Mouse (Mus musculus) heart, embryonic 14.5 days (tissue): ENCODE data around the gene Ttc28. TPM values are rescaled to one million over a fixed set of nuclear protein-coding genes. Genes with fewer than 3 reads are reported as not detected.
A peak's percentile ranks its signal among the peaks of the same experiment; 100 is the strongest.

ENCODE experiments used
- ATAC-seq: fragments of 200-750 bp; cut with Nextera tagmentation; 2 replicates; pipeline ENCODE4 v1.8.0; 2017; ENCODE audit warnings: low read depth, moderate TSS enrichment; ENCODE audit not compliant: insufficient number of reproducible peaks, insufficient read depth, low FRiP score
- H3K27ac ChIP-seq, 2 experiments: fragments of 200-500 bp in 1 of 2; fragments of 300-500 bp in 1 of 2; sonication (generic) in 1 of 2; replicated peaks in 1 of 2; 2 replicates each; pipeline ENCODE4 v1.5.1; 2012 to 2014; ENCODE audit warnings: low read depth in 2 of 2, low read length in 2 of 2, control low read depth in 1 of 2, mild to moderate bottlenecking in 1 of 2, mixed read lengths in 1 of 2; ENCODE audit not compliant: control insufficient read depth in 1 of 2, insufficient read depth in 1 of 2
- H3K27me3 ChIP-seq: fragments of 300-500 bp; sonication (generic); 2 replicates; pipeline ENCODE4 v1.6.1; 2014; ENCODE audit warnings: mild to moderate bottlenecking, low read length, control low read depth; ENCODE audit not compliant: control insufficient read depth, insufficient read depth
- H3K36me3 ChIP-seq: fragments of 300-500 bp; sonication (generic); 2 replicates; pipeline ENCODE4 v1.6.1; 2014; ENCODE audit warnings: mild to moderate bottlenecking, control low read depth, low read length, mixed read lengths; ENCODE audit not compliant: control insufficient read depth, insufficient read depth
- H3K4me1 ChIP-seq, 2 experiments: fragments of 200-500 bp in 1 of 2; fragments of 300-500 bp in 1 of 2; sonication (generic) in 1 of 2; 2 replicates each; pipeline ENCODE4 v1.6.1; 2012 to 2014; ENCODE audit warnings: low read length in 2 of 2, control low read depth in 1 of 2, mixed read lengths in 1 of 2; ENCODE audit not compliant: control insufficient read depth in 2 of 2, insufficient read depth in 2 of 2
- H3K4me2 ChIP-seq: fragments of 300-500 bp; sonication (generic); 2 replicates; pipeline ENCODE4 v1.6.1; 2014; ENCODE audit warnings: mild to moderate bottlenecking, low read length
- H3K4me3 ChIP-seq, 2 experiments: fragments of 200-500 bp in 1 of 2; fragments of 300-500 bp in 1 of 2; sonication (generic) in 1 of 2; 2 replicates each; pipeline ENCODE4 v1.5.1; 2012 to 2014; ENCODE audit warnings: low read length in 2 of 2, mild to moderate bottlenecking in 2 of 2, control low read depth in 1 of 2, low read depth in 1 of 2, moderate library complexity in 1 of 2; ENCODE audit not compliant: control insufficient read depth in 1 of 2, insufficient read depth in 1 of 2
- H3K9ac ChIP-seq: fragments of 300-500 bp; sonication (generic); 2 replicates; pipeline ENCODE4 v1.6.1; 2014; ENCODE audit warnings: mild to moderate bottlenecking, low read length
- H3K9me3 ChIP-seq: fragments of 300-500 bp; sonication (generic); 2 replicates; pipeline ENCODE4 v1.6.1; 2016; ENCODE audit warnings: low read length, control low read depth; ENCODE audit not compliant: control insufficient read depth
- WGBS: fragments of 180-500 bp; shearing (Covaris S2); extraction: QIAGEN DNeasy Blood & Tissue Kit; methylation state at CpG from one replicate; pipeline ENCODE4 v1.1.7; 2014; 5-methylcytosine and 5-hydroxymethylcytosine counted together
- polyA plus RNA-seq: library from polyadenylated mRNA; unstranded; fragments of >200 nt; fragmentation: Nextera tagmentation; extraction: Ambion mirVana; gene quantifications from 2 replicates; pipeline ENCODE4 v1.2.1, GENCODE M21; 2014

Gene Ttc28
- polyA plus RNA-seq, 1 experiment from 2014 or later: 9.0 TPM

GRCm38 (mm10) chr5:111222820-111223219 is 343.2 kb downstream of the Ttc28 start:
- H3K9ac ChIP-seq: no peak overlapping the region
- H3K4me2 ChIP-seq: no peak overlapping the region
- 59% methylated on average over 9 of the region's 11 CpGs for WGBS
- no peak overlapping the region for H3K27ac ChIP-seq
- peaks cover 37 to 47% of the 10 kb centered on the region in 2 experiments for H3K4me1 ChIP-seq
- no peaks in the 10 kb centered on the region for H3K9me3 ChIP-seq
- H3K36me3 ChIP-seq: peaks cover 19% of the 10 kb centered on the region
- no peaks in the 10 kb centered on the region for H3K27me3 ChIP-seq
- no peak overlapping the region for H3K4me3 ChIP-seq
- no peak for ATAC-seq

DNA sequence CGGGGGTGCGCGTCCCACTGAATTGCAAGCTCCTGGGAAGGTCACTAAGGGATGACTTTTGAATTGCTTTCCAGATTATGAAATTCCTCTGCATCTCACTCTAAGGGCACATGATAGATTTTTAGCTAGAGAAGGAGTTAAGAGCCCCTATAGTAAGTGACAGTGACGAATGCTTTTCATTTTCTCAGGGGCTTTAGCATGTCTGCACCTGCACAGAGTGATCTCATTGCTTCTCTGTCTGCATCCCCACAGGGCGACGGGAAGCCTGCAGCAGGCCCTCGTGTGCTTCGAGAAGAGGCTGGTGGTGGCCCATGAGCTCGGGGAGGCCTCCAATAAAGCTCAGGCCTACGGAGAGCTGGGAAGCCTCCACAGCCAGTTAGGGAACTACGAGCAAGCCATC is 345.7 kb downstream of the Ttc28 start:
- Histone ChIP-seq H3K27me3 (no peaks in the 10 kb centered on the region), H3K9ac (no peak overlapping the region), H3K4me1 (peaks cover 58 to 64% of the 10 kb centered on the region in 2 experiments), H3K4me3 (no peak overlapping the region), H3K9me3 (no peaks in the 10 kb centered on the region), H3K36me3 (peaks cover 27% of the 10 kb centered on the region), H3K27ac (peak overlapping the region; percentile 53 to 80), H3K4me2 (no peak overlapping the region)
- ATAC-seq: no peak
- WGBS: 36% methylated on average over 11 of the region's 11 CpGs

GRCm38 (mm10) chr5:111226486-111226885 is 346.9 kb downstream of the Ttc28 start:
- Histone ChIP-seq H3K36me3 (peaks cover 35% of the 10 kb centered on the region), H3K27me3 (no peaks in the 10 kb centered on the region), H3K9ac (no peak overlapping the region; the same call in 1 of the 2 replicates), H3K9me3 (no peaks in the 10 kb centered on the region), H3K4me3 (no peak overlapping the region), H3K27ac (no peak overlapping the region), H3K4me1 (peaks cover 56 to 58% of the 10 kb centered on the region in 2 experiments), H3K4me2 (no peak overlapping the region)
- no peak for ATAC-seq
- WGBS: 90% methylated on average over 10 of the region's 10 CpGs

DNA sequence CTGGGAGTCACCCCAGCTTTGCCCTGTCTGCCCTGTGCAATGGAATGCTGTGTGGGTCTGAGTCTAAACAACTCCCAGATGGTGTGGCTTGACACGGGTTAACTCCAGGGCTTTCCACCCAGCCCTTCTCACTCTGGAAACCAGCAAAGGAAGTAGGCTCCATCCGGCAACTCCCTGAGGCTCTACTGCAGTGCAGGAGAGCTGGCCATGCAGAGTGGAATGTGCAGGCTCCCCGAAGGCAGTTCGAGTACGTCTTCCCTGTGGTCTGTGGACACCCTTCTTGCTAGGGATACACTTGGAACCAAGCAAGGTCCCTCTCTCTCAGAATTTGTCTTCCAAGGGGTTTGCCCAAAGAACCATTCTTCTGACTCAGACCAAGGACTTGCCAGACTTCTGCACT is 348.2 kb downstream of the Ttc28 start:
- Histone ChIP-seq H3K27me3 (no peaks in the 10 kb centered on the region), H3K4me2 (peak overlapping the region; percentile 26), H3K4me3 (no peak overlapping the region), H3K27ac (peak overlapping the region; percentile 83 to 87), H3K9me3 (no peaks in the 10 kb centered on the region), H3K9ac (peak overlapping the region; percentile 43; the same call in 1 of the 2 replicates), H3K4me1 (peaks cover 56 to 58% of the 10 kb centered on the region in 2 experiments), H3K36me3 (peaks cover 41% of the 10 kb centered on the region)
- no peak; the same call in 1 of the 2 replicates for ATAC-seq
- 30% methylated on average over 5 of the region's 5 CpGs for WGBS

- Histone ChIP-seq H3K27ac (peak overlapping the region; percentile 83 to 87), H3K4me2 (peak overlapping the region; percentile 39), H3K36me3 (peaks cover 35% of the 10 kb centered on the region), H3K9me3 (no peaks in the 10 kb centered on the region), H3K9ac (peak overlapping the region; percentile 43; the same call in 1 of the 2 replicates), H3K4me3 (no peak overlapping the region), H3K27me3 (no peaks in the 10 kb centered on the region), H3K4me1 (peaks cover 56 to 58% of the 10 kb centered on the region in 2 experiments)
- ATAC-seq: peak; percentile 69
- WGBS: 9% methylated on average over 14 of the region's 14 CpGs
Observed at GRCm38 (mm10) chr5:111228302-111229040, 348.9 kb downstream of the Ttc28 start.

DNA sequence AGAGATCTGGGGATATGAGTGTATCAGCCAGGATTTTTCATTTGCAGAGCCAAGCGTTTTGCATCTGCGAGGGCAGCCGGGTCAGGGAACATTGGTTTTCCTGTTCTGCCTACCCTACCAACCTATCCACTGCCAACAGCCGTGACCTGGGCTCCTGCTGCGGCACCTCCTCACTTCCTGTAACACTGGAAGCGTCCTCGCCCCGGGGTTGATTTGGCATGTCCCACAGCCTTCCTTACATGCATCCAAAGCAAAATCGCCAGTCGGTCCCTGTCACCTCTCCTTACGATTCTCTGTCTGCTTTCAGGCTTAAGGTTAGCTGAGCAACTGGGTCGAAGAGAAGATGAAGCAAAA is 349.4 kb downstream of the Ttc28 start:
- H3K36me3 ChIP-seq: peaks cover 31% of the 10 kb centered on the region
- peaks cover 56 to 57% of the 10 kb centered on the region in 2 experiments for H3K4me1 ChIP-seq
- H3K4me3 ChIP-seq: no peak overlapping the region
- WGBS: 33% methylated on average over 12 of the region's 12 CpGs
- no peak for ATAC-seq
- no peak overlapping the region for H3K4me2 ChIP-seq
- H3K9ac ChIP-seq: peak overlapping the region; percentile 12; the same call in 1 of the 2 replicates
- H3K9me3 ChIP-seq: no peaks in the 10 kb centered on the region
- H3K27me3 ChIP-seq: no peaks in the 10 kb centered on the region
- peak overlapping the region; percentile 83 to 87 for H3K27ac ChIP-seq

DNA sequence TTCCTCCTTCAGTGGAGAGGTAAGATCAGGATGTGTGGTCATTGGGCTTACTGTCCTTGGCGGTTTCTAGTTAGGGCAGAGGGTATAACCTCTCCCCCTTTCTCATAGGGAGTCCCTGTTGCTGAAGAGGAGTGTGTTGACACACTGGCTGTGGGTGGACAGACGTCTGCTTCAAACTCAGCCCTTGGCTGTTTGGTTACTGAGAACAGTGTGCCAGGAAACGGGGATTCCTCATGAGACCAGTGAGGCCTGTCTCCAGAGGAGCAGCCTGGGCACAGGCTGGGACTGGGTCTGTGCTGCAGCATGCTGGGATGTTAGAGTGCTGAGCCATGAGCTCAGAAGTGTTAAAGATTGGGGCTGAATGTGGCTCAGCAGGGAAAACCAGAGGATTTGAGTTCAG is 350.1 kb downstream of the Ttc28 start:
- Histone ChIP-seq H3K36me3 (peaks cover 25% of the 10 kb centered on the region; the same call in 1 of the 2 replicates), H3K27ac (0 out of 4 replicates have a peak overlapping the region, but pooled peaks of 1 of the 2 experiments have one; percentile 87), H3K4me2 (no peak overlapping the region), H3K4me1 (peaks cover 50 to 51% of the 10 kb centered on the region in 2 experiments), H3K27me3 (no peaks in the 10 kb centered on the region), H3K9ac (peak overlapping the region; percentile 7; the same call in 1 of the 2 replicates), H3K4me3 (no peak overlapping the region), H3K9me3 (no peaks in the 10 kb centered on the region)
- no peak for ATAC-seq
- 54% methylated on average over 3 of the region's 3 CpGs for WGBS
